Mouse (Mus musculus) midbrain, embryonic 15.5 days (tissue): ENCODE data around the gene Arhgap40. TPM values are rescaled to one million over a fixed set of nuclear protein-coding genes. Genes with fewer than 3 reads are reported as not detected.

Experiments
- ATAC-seq: fragments of 200-750 bp; cut with Nextera tagmentation; replicated peaks from 2 replicates; pipeline ENCODE4 v1.8.0; 2017; ENCODE audit warnings: moderate TSS enrichment
- H3K27ac ChIP-seq: fragments of 300-500 bp; sonication (generic); 2 replicates; pipeline ENCODE4 v1.5.1; 2015; ENCODE audit warnings: mild to moderate bottlenecking, inconsistent platforms
- H3K27me3 ChIP-seq: fragments of 300-500 bp; sonication (generic); replicated peaks from 2 replicates; pipeline ENCODE4 v1.6.1; 2015; ENCODE audit warnings: inconsistent platforms
- H3K36me3 ChIP-seq: fragments of 300-500 bp; sonication (generic); replicated peaks from 2 replicates; pipeline ENCODE4 v1.6.1; 2015; ENCODE audit warnings: inconsistent platforms
- H3K4me1 ChIP-seq: fragments of 300-500 bp; sonication (generic); 2 replicates; pipeline ENCODE4 v1.6.1; 2015; ENCODE audit warnings: inconsistent platforms
- H3K4me2 ChIP-seq: fragments of 300-500 bp; sonication (generic); 2 replicates; pipeline ENCODE4 v1.6.1; 2015; ENCODE audit warnings: inconsistent platforms, mild to moderate bottlenecking, moderate library complexity
- H3K4me3 ChIP-seq: fragments of 300-500 bp; sonication (generic); 2 replicates; pipeline ENCODE4 v1.5.1; 2015; ENCODE audit warnings: mild to moderate bottlenecking, inconsistent platforms
- H3K9ac ChIP-seq: fragments of 300-500 bp; sonication (generic); 2 replicates; pipeline ENCODE4 v1.6.1; 2015; ENCODE audit warnings: mild to moderate bottlenecking, inconsistent platforms
- H3K9me3 ChIP-seq: fragments of 300-500 bp; sonication (generic); 2 replicates; pipeline ENCODE4 v1.6.1; 2016; ENCODE audit warnings: inconsistent platforms
- WGBS: fragments of 180-500 bp; shearing (Covaris S2); methylation state at CpG from one replicate; pipeline ENCODE4 v1.1.7; 2015; ENCODE audit warnings: mixed read lengths; 5-methylcytosine and 5-hydroxymethylcytosine counted together
- polyA plus RNA-seq: library from polyadenylated mRNA; unstranded; fragments of >200 nt; fragmentation: Nextera tagmentation; extraction: Ambion mirVana; gene quantifications from 2 replicates; pipeline ENCODE4 v1.2.1, GENCODE M21; 2015

Arhgap40 gene
- polyA plus RNA-seq, 1 experiment from 2014 or later, result 0.50 TPM

GRCm38 (mm10) chr2:158591286-158591685 lies 78.7 kb downstream of the Arhgap40 start:
- H3K27ac ChIP-seq, result no peak overlapping the region
- no peaks in the 10 kb centered on the region for H3K36me3 ChIP-seq
- H3K4me1 ChIP-seq, result peaks cover 28% of the 10 kb centered on the region
- ATAC-seq, result peak; percentile 48; the same call in 1 of the 2 replicates
- WGBS, result 44% methylated on average over 5 of the region's 5 CpGs
- no peak overlapping the region for H3K4me3 ChIP-seq
- H3K27me3 ChIP-seq, result no peaks in the 10 kb centered on the region
- no peak overlapping the region for H3K9ac ChIP-seq
- no peaks in the 10 kb centered on the region for H3K9me3 ChIP-seq
- H3K4me2 ChIP-seq, result no peak overlapping the region

- H3K9me3 ChIP-seq, result no peaks in the 10 kb centered on the region
- H3K4me3 ChIP-seq, result no peak overlapping the region
- H3K4me2 ChIP-seq, result no peak overlapping the region
- H3K36me3 ChIP-seq, result no peaks in the 10 kb centered on the region
- WGBS, result 89% methylated on average over 4 of the region's 4 CpGs
- peaks cover 24% of the 10 kb centered on the region for H3K4me1 ChIP-seq
- H3K9ac ChIP-seq, result no peak overlapping the region
- no peak overlapping the region for H3K27ac ChIP-seq
- no peaks in the 10 kb centered on the region for H3K27me3 ChIP-seq
- no peak for ATAC-seq
Observed at GRCm38 (mm10) chr2:158593371-158593770, 80.8 kb downstream of the Arhgap40 start.

- no peak overlapping the region for H3K4me3 ChIP-seq
Observed at GRCm38 (mm10) chr2:158595103-158595502, 82.5 kb downstream of the Arhgap40 start.

GRCm38 (mm10) chr2:158595577-158595976 lies 83.0 kb downstream of the Arhgap40 start:
- Histone ChIP-seq H3K4me1 (peaks cover 27% of the 10 kb centered on the region), H3K27me3 (no peaks in the 10 kb centered on the region), H3K9me3 (no peaks in the 10 kb centered on the region), H3K36me3 (no peaks in the 10 kb centered on the region), H3K9ac (peak overlapping the region; percentile 3; the same call in 1 of the 2 replicates), H3K4me2 (peak overlapping the region; percentile 37), H3K27ac (peak overlapping the region; percentile 65), H3K4me3 (no peak overlapping the region)
- WGBS, result 9% methylated on average over 7 of the region's 7 CpGs
- no peak; the same call in 1 of the 2 replicates for ATAC-seq

More at GRCm38 (mm10) chr2:158595103-158595502, 82.5 kb downstream of the Arhgap40 start:
- ATAC-seq, result peak; percentile 59; the same call in 1 of the 2 replicates
- Histone ChIP-seq H3K36me3 (no peaks in the 10 kb centered on the region), H3K27ac (peak overlapping the region; percentile 65), H3K9me3 (no peaks in the 10 kb centered on the region), H3K9ac (peak overlapping the region; percentile 3; the same call in 1 of the 2 replicates), H3K4me1 (peaks cover 24% of the 10 kb centered on the region), H3K4me2 (peak overlapping the region; percentile 37), H3K27me3 (no peaks in the 10 kb centered on the region)
- 0% methylated on average over 12 of the region's 12 CpGs for WGBS

GRCm38 (mm10) chr2:158596803-158597202 lies 84.2 kb downstream of the Arhgap40 start:
- Histone ChIP-seq H3K9me3 (no peaks in the 10 kb centered on the region), H3K9ac (no peak overlapping the region), H3K27me3 (no peaks in the 10 kb centered on the region), H3K36me3 (no peaks in the 10 kb centered on the region), H3K4me3 (no peak overlapping the region), H3K4me2 (no peak overlapping the region), H3K27ac (no peak overlapping the region), H3K4me1 (peaks cover 30% of the 10 kb centered on the region)
- ATAC-seq, result no peak
- 76% methylated on average over 1 of the region's 1 CpGs for WGBS

Other genes with a start within 250 kb of the Arhgap40 start
- 4.8 and 4.9 TPM in 2 replicates for gene Lbp, start 206.3 kb upstream of the Arhgap40 start, polyA plus RNA-seq
- 560 and 673 TPM in 2 replicates for gene Snhg11, start 137.2 kb upstream of the Arhgap40 start, polyA plus RNA-seq
- gene Ralgapb, start 102.9 kb upstream of the Arhgap40 start, polyA plus RNA-seq, result 27.4 and 28.0 TPM in 2 replicates
- not detected in 2 replicates for gene Adig, start 10.2 kb upstream of the Arhgap40 start, polyA plus RNA-seq
- gene Slc32a1, start 98.0 kb downstream of the Arhgap40 start, polyA plus RNA-seq, result 9.8 and 10.5 TPM in 2 replicates
- 11.7 and 12.8 TPM in 2 replicates for gene Actr5, start 112.1 kb downstream of the Arhgap40 start, polyA plus RNA-seq
- 21.0 and 23.4 TPM in 2 replicates for gene Ppp1r16b, start 152.6 kb downstream of the Arhgap40 start, polyA plus RNA-seq